Mouse (Mus musculus) embryonic facial prominence, embryonic 15.5 days (tissue): ENCODE data around the gene Itm2c. TPM values are rescaled to one million over a fixed set of nuclear protein-coding genes. Genes with fewer than 3 reads are reported as not detected.

Experiments
- ATAC-seq: fragments of 200-750 bp; cut with Nextera tagmentation; 2 replicates; pipeline ENCODE4 v1.8.0; 2017; ENCODE audit warnings: low read depth, moderate TSS enrichment; ENCODE audit not compliant: insufficient number of reproducible peaks, low FRiP score, low TSS enrichment
- H3K27ac ChIP-seq: fragments of 300-500 bp; sonication (generic); replicated peaks from 2 replicates; pipeline ENCODE4 v1.5.1; 2015; ENCODE audit warnings: mild to moderate bottlenecking, inconsistent platforms
- H3K27me3 ChIP-seq: fragments of 300-500 bp; sonication (generic); 2 replicates; pipeline ENCODE4 v1.6.1; 2015; ENCODE audit warnings: inconsistent platforms
- H3K36me3 ChIP-seq: fragments of 300-500 bp; sonication (generic); 2 replicates; pipeline ENCODE4 v1.6.1; 2015; ENCODE audit warnings: mild to moderate bottlenecking, inconsistent platforms
- H3K4me1 ChIP-seq: fragments of 300-500 bp; sonication (generic); 2 replicates; pipeline ENCODE4 v1.6.1; 2015; ENCODE audit warnings: inconsistent platforms
- H3K4me2 ChIP-seq: fragments of 300-500 bp; sonication (generic); replicated peaks from 2 replicates; pipeline ENCODE4 v1.6.1; 2015; ENCODE audit warnings: mild to moderate bottlenecking, inconsistent platforms
- H3K4me3 ChIP-seq: fragments of 300-500 bp; sonication (generic); replicated peaks from 2 replicates; pipeline ENCODE4 v1.5.1; 2015; ENCODE audit warnings: mild to moderate bottlenecking, inconsistent platforms
- H3K9ac ChIP-seq: fragments of 300-500 bp; sonication (generic); 2 replicates; pipeline ENCODE4 v1.6.1; 2015; ENCODE audit warnings: inconsistent platforms
- H3K9me3 ChIP-seq: fragments of 300-500 bp; sonication (generic); replicated peaks from 2 replicates; pipeline ENCODE4 v1.6.1; 2016; ENCODE audit warnings: inconsistent platforms
- WGBS: fragments of 180-500 bp; shearing (Covaris S2); methylation state at CpG from one replicate; pipeline ENCODE4 v1.1.7; 2015; 5-methylcytosine and 5-hydroxymethylcytosine counted together
- polyA plus RNA-seq: library from polyadenylated mRNA; unstranded; fragments of >200 nt; fragmentation: Nextera tagmentation; extraction: Ambion mirVana; gene quantifications from 2 replicates; pipeline ENCODE4 v1.2.1, GENCODE M21; 2015

Gene Itm2c
- polyA plus RNA-seq, 1 experiment from 2014 or later: 283 TPM

DNA sequence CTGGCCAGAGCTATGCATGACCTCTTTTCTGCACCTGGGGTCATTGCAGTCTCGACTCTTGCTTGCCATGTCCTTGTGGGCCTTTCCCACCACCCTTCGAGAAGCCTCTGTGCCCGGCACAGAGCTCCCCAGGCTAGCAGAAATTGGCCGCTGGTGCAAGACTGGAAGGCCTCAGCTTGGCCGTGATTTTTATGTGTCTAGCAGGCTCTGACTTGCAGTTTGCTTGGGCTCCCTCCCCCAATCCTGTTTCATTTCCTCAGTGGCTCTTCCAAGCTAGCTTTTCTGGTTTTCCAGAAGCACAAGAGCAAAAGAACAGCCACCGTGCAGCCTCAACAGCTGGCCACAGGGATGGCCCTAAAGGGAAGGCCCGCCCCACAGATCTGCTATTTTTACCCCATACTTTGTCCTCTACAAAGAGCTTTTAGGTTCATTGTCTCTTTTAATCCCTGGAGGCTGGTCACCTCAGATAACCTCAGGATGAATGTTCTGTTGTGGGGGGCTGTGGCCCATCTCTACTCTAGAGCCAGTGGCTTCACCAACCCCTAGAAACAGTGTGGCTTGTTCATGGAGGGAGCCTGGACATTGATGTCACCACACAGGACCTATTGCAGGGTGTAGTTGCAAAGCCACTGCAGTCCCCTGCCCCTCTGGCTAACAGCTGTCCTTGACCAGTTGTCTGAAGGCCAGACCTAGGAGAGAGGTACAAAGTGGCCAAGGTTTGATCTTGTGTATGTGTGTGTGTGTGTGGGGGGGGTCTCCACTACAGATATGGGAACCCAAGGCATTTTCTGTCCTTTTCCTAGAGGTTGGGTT is 6.6 kb downstream of the Itm2c start:
- no peak for ATAC-seq
- Histone ChIP-seq H3K4me3 (no peak overlapping the region), H3K4me1 (peaks cover 67% of the 10 kb centered on the region), H3K27ac (peak overlapping the region; percentile 61), H3K9me3 (no peaks in the 10 kb centered on the region), H3K4me2 (0 out of 2 replicates have a peak overlapping the region, but pooled peaks have one; percentile 10), H3K36me3 (peaks cover 30% of the 10 kb centered on the region), H3K27me3 (no peaks in the 10 kb centered on the region), H3K9ac (no peak overlapping the region)
- WGBS: 55% methylated on average over 7 of the region's 7 CpGs

GRCm38 (mm10) chr1:85901516-85902107 is 7.5 kb downstream of the Itm2c start:
- peaks cover 58% of the 10 kb centered on the region for H3K4me1 ChIP-seq
- no peaks in the 10 kb centered on the region for H3K27me3 ChIP-seq
- WGBS: 65% methylated on average over 3 of the region's 3 CpGs
- ATAC-seq: no peak
- H3K4me3 ChIP-seq: no peak overlapping the region
- peaks cover 39% of the 10 kb centered on the region for H3K36me3 ChIP-seq
- no peaks in the 10 kb centered on the region for H3K9me3 ChIP-seq
- no peak overlapping the region for H3K9ac ChIP-seq
- H3K4me2 ChIP-seq: no peak overlapping the region
- H3K27ac ChIP-seq: 0 out of 2 replicates have a peak overlapping the region, but pooled peaks have one; percentile 28

DNA sequence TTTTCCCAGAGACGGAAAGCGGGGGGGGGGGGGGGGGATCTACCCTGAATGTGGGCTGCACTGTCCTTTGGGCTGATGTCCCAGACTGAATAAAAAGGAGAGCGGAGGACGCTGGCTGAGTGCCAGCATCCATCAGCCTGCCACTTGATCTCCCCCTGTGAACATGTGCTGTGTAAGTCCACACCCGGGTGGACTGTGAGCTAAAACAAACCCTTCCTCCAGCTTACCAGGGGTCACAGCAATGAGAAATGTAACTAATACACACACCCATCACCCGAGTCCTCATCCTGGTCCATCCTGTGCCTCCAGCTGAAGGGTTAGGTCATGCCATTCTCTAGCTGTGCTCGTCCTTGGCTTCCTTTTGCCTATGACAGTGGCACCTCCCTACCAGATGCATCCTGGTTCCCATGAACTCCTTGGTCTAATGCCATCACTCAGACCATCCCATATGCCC is 8.1 kb downstream of the Itm2c start:
- no peak overlapping the region for H3K4me3 ChIP-seq
- no peak; the same call in 1 of the 2 replicates for ATAC-seq
- no peaks in the 10 kb centered on the region for H3K9me3 ChIP-seq
- H3K27ac ChIP-seq: no peak overlapping the region
- H3K9ac ChIP-seq: no peak overlapping the region
- peaks cover 53% of the 10 kb centered on the region for H3K4me1 ChIP-seq
- 37% methylated on average over 7 of the region's 7 CpGs for WGBS
- H3K27me3 ChIP-seq: no peaks in the 10 kb centered on the region
- no peak overlapping the region for H3K4me2 ChIP-seq
- H3K36me3 ChIP-seq: peaks cover 44% of the 10 kb centered on the region

DNA sequence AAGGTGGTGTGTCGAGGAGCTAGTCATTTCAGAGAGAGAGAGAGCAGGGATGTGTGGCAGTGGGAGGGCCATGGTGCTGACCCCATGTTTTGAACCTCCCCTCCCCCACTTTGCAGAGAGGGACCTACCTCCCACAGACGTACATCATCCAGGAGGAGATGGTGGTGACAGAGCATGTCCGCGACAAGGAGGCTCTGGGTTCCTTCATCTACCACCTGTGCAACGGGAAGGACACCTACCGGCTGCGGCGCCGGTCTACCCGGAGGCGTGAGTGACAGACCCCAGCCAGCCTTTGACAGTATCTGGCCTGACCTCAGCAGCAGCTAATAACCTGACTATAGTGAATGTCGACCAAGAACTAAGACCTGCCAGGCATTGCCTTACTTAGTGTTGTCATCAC is 12.8 kb downstream of the Itm2c start:
- Histone ChIP-seq H3K9me3 (no peaks in the 10 kb centered on the region), H3K9ac (no peak overlapping the region), H3K4me3 (no peak overlapping the region), H3K36me3 (peaks cover 57% of the 10 kb centered on the region), H3K4me1 (peaks cover 6% of the 10 kb centered on the region), H3K4me2 (no peak overlapping the region), H3K27ac (no peak overlapping the region), H3K27me3 (no peaks in the 10 kb centered on the region)
- no peak for ATAC-seq
- WGBS: 93% methylated on average over 12 of the region's 12 CpGs

- H3K27ac ChIP-seq: no peak overlapping the region
- H3K4me2 ChIP-seq: no peak overlapping the region
- WGBS: 58% methylated on average over 13 of the region's 13 CpGs
- no peak overlapping the region for H3K4me3 ChIP-seq
- H3K4me1 ChIP-seq: no peaks in the 10 kb centered on the region
- H3K36me3 ChIP-seq: peaks cover 45% of the 10 kb centered on the region
- H3K27me3 ChIP-seq: no peaks in the 10 kb centered on the region
- no peak overlapping the region for H3K9ac ChIP-seq
- no peak for ATAC-seq
- no peaks in the 10 kb centered on the region for H3K9me3 ChIP-seq
These were observed 14.9 kb downstream of the Itm2c start for GRCm38 (mm10) chr1:85908754-85909590.

GRCm38 (mm10) chr1:85913078-85913755 is 19.1 kb downstream of the Itm2c start:
- no peak overlapping the region for H3K9ac ChIP-seq
- no peaks in the 10 kb centered on the region for H3K27me3 ChIP-seq
- no peak for ATAC-seq
- H3K4me1 ChIP-seq: no peaks in the 10 kb centered on the region
- H3K36me3 ChIP-seq: peaks cover 2% of the 10 kb centered on the region
- no peak overlapping the region for H3K4me2 ChIP-seq
- 94% methylated on average over 7 of the region's 7 CpGs for WGBS
- no peaks in the 10 kb centered on the region for H3K9me3 ChIP-seq
- H3K4me3 ChIP-seq: no peak overlapping the region
- no peak overlapping the region for H3K27ac ChIP-seq

- H3K4me3 ChIP-seq: no peak overlapping the region
- no peak overlapping the region for H3K9ac ChIP-seq
- H3K4me1 ChIP-seq: no peaks in the 10 kb centered on the region
- H3K27me3 ChIP-seq: no peaks in the 10 kb centered on the region
- H3K27ac ChIP-seq: no peak overlapping the region
- no peak for ATAC-seq
- H3K36me3 ChIP-seq: no peaks in the 10 kb centered on the region
- no peaks in the 10 kb centered on the region for H3K9me3 ChIP-seq
- H3K4me2 ChIP-seq: no peak overlapping the region
These were observed 21.8 kb downstream of the Itm2c start for GRCm38 (mm10) chr1:85915890-85916289.

DNA sequence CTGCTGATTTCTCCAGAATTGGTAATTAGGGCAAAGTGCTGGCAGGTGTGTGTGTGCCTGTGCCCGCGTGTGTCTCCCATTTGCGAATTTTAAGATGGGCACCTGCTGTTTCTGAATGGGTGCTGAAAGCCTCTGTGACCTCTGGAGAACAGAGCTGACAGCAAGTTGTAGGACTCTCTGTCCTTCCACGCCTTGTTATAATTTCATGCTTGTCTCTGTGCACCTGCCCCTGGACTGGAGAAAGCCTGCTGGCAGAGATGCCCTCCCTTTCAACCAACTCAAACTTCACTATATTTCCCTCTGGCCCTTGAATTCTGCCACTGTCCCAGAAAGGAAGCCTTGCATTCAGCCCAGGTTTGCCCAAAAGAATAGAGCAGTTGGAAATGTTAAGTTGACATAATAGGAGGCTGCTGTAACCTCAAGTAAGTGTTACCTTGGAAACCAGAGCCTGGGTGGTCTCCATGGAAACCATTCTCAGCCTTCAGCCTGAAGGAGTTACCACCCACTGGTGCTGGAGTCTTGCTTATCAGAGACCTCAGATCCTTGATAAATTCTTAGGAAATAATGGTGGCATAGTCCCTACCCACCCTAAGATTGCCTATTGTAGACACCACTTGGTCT is 22.9 kb downstream of the Itm2c start:
- Histone ChIP-seq H3K27ac (no peak overlapping the region), H3K27me3 (no peaks in the 10 kb centered on the region), H3K9ac (no peak overlapping the region), H3K9me3 (no peaks in the 10 kb centered on the region), H3K36me3 (no peaks in the 10 kb centered on the region), H3K4me3 (no peak overlapping the region), H3K4me2 (no peak overlapping the region), H3K4me1 (no peaks in the 10 kb centered on the region)
- no peak for ATAC-seq
- 39% methylated on average over 4 of the region's 4 CpGs for WGBS

GRCm38 (mm10) chr1:85919621-85920020 is 25.5 kb downstream of the Itm2c start:
- ATAC-seq: no peak
- Histone ChIP-seq H3K4me1 (peaks cover 6% of the 10 kb centered on the region; the same call in 1 of the 2 replicates), H3K27me3 (no peaks in the 10 kb centered on the region), H3K4me3 (no peak overlapping the region), H3K9me3 (no peaks in the 10 kb centered on the region), H3K36me3 (no peaks in the 10 kb centered on the region), H3K9ac (no peak overlapping the region), H3K27ac (no peak overlapping the region), H3K4me2 (no peak overlapping the region)
- WGBS: 62% methylated on average over 7 of the region's 7 CpGs

- Histone ChIP-seq H3K27ac (no peak overlapping the region), H3K27me3 (no peaks in the 10 kb centered on the region), H3K4me2 (no peak overlapping the region), H3K4me1 (peaks cover 6% of the 10 kb centered on the region; the same call in 1 of the 2 replicates), H3K36me3 (no peaks in the 10 kb centered on the region), H3K9me3 (no peaks in the 10 kb centered on the region), H3K4me3 (no peak overlapping the region), H3K9ac (no peak overlapping the region)
- 84% methylated on average over 7 of the region's 7 CpGs for WGBS
- ATAC-seq: 0 out of 2 replicates have a peak, but pooled peaks have one; percentile 6
These were observed 27.6 kb downstream of the Itm2c start for GRCm38 (mm10) chr1:85921725-85922124.
